Mouse (Mus musculus) kidney, adult 2 months (tissue): ENCODE data around the gene Arl14ep. TPM values are rescaled to one million over a fixed set of nuclear protein-coding genes. Genes with fewer than 3 reads are reported as not detected.

Experiments
- DNase-seq: peaks from one replicate; pipeline ENCODE4 v3.0.0; 2021
- H3K27ac ChIP-seq: fragments of 200-500 bp; 2 replicates; pipeline ENCODE4 v1.5.1; 2012; ENCODE audit warnings: low read depth, low read length, control low read depth, inconsistent platforms; ENCODE audit not compliant: insufficient read depth
- H3K27me3 ChIP-seq: fragments of 200-500 bp; replicated peaks from 2 replicates; pipeline ENCODE4 v1.6.1; 2012; ENCODE audit warnings: mild to moderate bottlenecking, moderate library complexity, low read length, inconsistent platforms; ENCODE audit not compliant: control insufficient read depth, insufficient read depth
- H3K36me3 ChIP-seq: fragments of 200-500 bp; 2 replicates; pipeline ENCODE4 v1.6.1; 2012; ENCODE audit warnings: mild to moderate bottlenecking, moderate library complexity, low read length, inconsistent platforms; ENCODE audit not compliant: control insufficient read depth, insufficient read depth
- H3K4me1 ChIP-seq: fragments of 200-500 bp; 2 replicates; pipeline ENCODE4 v1.6.1; 2011; ENCODE audit warnings: low read length; ENCODE audit not compliant: control insufficient read depth, insufficient read depth
- H3K4me3 ChIP-seq: fragments of 200-500 bp; 2 replicates; pipeline ENCODE4 v1.5.1; 2011; ENCODE audit warnings: mild to moderate bottlenecking, low read depth, low read length, control low read depth; ENCODE audit not compliant: insufficient read depth
- CTCF ChIP-seq: fragments of 200-500 bp; conservative IDR thresholded peaks from 2 replicates; pipeline ENCODE4 v1.5.1; 2011; ENCODE audit warnings: low read depth, mild to moderate bottlenecking, control low read depth, low read length, moderate library complexity, mixed read lengths; ENCODE audit not compliant: insufficient read depth, insufficient read length
- POLR2A ChIP-seq: fragments of 200-500 bp; IDR thresholded peaks from one replicate; pipeline ENCODE4 v1.6.1; 2011; ENCODE audit warnings: low read depth, low read length, control low read depth
- WGBS: fragments of 180-500 bp; shearing (Covaris S2); methylation state at CpG from one replicate; pipeline ENCODE4 v1.1.7; 2018; 5-methylcytosine and 5-hydroxymethylcytosine counted together
- polyA plus RNA-seq: library from polyadenylated mRNA; depleted of rRNA; stranded (reverse); fragments of >200 nt; gene quantifications from 2 replicates; pipeline ENCODE4 v1.2.3, GENCODE M21; 2012

Arl14ep gene
- polyA plus RNA-seq, 1 experiment = 6.7 TPM

DNA sequence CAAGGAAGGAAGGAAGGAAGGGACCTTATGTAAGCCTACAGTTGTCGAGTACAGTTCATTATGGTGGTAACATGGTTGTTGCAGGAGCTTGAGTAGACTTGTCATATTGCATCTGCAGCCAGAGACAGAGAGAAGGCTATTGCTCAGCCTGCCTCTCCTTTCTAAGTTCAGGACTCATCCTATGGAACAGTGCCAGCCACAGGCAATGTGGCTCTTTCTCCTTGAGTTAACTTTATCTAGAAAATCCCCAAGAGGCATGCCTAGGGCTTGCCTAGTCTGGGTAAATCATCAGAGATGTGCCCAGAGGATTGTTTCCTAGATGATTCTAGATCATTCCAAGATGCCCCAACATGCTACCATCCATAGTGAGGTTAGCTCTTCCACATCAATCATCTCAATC is 17.0 kb upstream of the Arl14ep start:
- no peak for TF ChIP-seq POLR2A
- no peak for TF ChIP-seq CTCF
- Histone ChIP-seq H3K4me3 (no peak overlapping the region), H3K27ac (no peak overlapping the region), H3K27me3 (no peaks in the 10 kb centered on the region), H3K36me3 (no peaks in the 10 kb centered on the region), H3K4me1 (no peaks in the 10 kb centered on the region)
- DNase-seq = no peak
- 68% methylated on average over 1 of the region's 1 CpGs for WGBS

DNA sequence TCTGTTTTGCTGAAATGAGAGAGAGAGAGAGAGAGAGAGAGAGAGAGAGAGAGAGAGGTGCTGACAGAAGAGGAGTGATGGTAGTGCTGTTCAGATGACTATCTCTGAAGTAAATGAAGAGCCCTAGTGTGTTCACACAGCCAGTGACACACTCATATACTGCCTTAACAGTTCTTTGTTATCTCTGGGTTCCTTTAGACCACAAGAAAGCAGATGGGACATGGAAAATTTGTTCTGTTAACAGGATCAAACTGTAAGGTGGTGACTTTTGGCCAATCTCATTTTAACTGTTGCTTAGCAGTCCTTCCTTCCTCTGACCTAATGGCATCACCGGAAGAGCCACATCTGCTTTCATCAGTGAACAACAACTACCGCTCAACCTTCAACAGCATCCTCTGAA is 10.7 kb upstream of the Arl14ep start:
- WGBS = 89% methylated on average over 2 of the region's 2 CpGs
- H3K36me3 ChIP-seq = no peaks in the 10 kb centered on the region
- DNase-seq = no peak
- H3K4me1 ChIP-seq = no peaks in the 10 kb centered on the region
- no peak overlapping the region for H3K27ac ChIP-seq
- no peak overlapping the region for H3K4me3 ChIP-seq
- no peak for TF ChIP-seq POLR2A
- no peak for TF ChIP-seq CTCF
- H3K27me3 ChIP-seq = peaks cover 1% of the 10 kb centered on the region; the same call in 1 of the 2 replicates

DNA sequence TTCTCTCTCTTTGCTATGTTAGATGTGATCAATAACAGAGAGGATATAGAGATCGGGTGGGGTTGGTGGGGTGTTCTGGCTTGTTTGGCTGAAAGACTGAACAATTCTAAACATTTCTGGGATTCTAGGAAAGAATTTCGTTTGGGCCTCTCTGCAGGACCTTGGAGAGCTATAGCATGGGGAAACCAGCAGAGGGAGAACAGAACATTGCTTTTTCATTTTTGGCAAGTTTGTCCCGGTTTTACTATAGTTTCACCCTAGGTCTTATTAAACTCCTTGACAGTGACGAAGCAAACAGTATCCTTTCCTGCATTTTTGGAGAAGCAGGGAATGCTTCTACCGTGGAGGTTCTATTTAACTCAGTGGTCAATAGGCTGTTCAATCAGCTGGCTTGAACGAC is 8.3 kb upstream of the Arl14ep start:
- Histone ChIP-seq H3K27me3 (peaks cover 1% of the 10 kb centered on the region; the same call in 1 of the 2 replicates), H3K27ac (no peak overlapping the region), H3K4me1 (no peaks in the 10 kb centered on the region), H3K36me3 (no peaks in the 10 kb centered on the region), H3K4me3 (no peak overlapping the region)
- TF ChIP-seq CTCF (no peak), POLR2A (no peak)
- WGBS = 44% methylated on average over 6 of the region's 6 CpGs
- no peak for DNase-seq

DNA sequence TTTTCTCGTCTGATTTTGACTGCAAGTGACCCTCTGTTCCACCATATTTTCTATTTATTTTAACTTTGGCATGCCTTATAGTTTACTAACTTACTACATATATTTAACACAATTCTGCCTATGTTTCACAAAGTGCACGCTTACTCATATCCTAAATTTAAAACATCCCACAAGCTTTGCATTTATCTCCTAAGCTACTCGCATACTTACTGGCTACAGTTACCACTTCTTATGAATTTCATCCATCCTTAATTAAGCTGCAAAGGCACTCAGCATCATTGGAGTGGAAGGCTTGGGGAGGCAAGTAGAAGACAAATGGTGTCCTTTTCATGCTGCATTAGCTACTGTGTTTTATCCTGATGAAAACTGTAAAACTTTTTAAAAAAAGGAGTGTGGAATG is 2.2 kb upstream of the Arl14ep start:
- no peak overlapping the region for H3K27ac ChIP-seq
- no peak overlapping the region for H3K4me3 ChIP-seq
- H3K36me3 ChIP-seq = no peaks in the 10 kb centered on the region
- DNase-seq = no peak
- WGBS = 89% methylated on average over 3 of the region's 3 CpGs
- TF ChIP-seq POLR2A (no peak), CTCF (no peak)
- peaks cover 1% of the 10 kb centered on the region; the same call in 1 of the 2 replicates for H3K27me3 ChIP-seq
- no peaks in the 10 kb centered on the region for H3K4me1 ChIP-seq

DNA sequence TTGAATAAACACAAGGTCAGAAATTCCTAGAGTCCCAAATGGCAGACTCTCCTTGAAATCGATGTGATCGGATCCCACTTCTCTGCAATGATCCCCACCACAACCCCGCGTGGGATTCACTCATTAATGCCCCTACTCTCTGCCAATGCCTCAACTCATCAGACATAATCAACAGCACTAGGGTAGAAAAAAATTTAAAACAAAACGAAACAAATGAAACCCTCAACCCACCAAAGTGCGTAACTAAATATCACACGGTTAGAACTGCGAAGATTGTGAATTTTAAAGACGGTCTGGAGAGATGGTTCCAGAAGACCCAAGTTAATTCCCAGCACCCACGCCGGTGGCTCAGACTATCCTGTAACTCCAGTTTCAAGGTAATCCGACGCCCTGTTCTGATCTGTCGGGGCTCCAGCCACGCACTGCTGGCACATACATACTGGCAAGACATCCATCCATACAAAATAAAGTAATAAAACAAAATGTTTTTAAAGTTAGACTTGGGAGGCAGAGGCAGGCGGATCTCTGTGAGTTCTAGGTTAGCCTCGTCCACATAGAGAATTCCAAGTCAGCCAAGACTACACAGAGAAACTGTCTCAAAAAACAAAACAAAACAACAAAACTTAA is 779 bp downstream of the Arl14ep start:
- 61% methylated on average over 17 of the region's 17 CpGs for WGBS
- TF ChIP-seq POLR2A = no peak
- no peak for TF ChIP-seq CTCF

DNA sequence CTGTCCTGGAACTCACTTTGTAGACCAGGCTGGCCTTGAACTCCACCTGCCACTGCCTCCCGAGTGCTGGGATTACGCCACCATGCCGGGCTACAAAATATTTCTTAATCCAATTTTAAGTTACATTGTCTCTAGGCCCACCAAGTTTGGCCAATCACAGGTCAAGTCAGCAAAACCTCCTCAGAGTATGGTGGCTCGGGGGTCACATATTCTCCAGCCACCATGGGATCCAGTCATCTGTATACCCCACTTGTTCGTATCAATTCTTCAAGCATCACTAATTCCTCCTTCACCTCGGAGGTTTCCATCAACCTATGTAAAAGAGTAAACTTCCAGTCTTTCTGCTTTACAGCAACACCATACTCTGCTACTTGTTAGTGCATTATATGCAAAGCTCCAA is 1.4 kb downstream of the Arl14ep start:
- DNase-seq = no peak
- 83% methylated on average over 6 of the region's 6 CpGs for WGBS
- no peaks in the 10 kb centered on the region for H3K27me3 ChIP-seq
- no peak for TF ChIP-seq CTCF
- no peak overlapping the region for H3K27ac ChIP-seq
- H3K36me3 ChIP-seq = no peaks in the 10 kb centered on the region
- no peak overlapping the region for H3K4me3 ChIP-seq
- H3K4me1 ChIP-seq = no peaks in the 10 kb centered on the region

More for the DNA sequence above, 779 bp downstream of the Arl14ep start:
- no peak for DNase-seq
- Histone ChIP-seq H3K4me3 (peak overlapping the region; percentile 99), H3K27ac (no peak overlapping the region), H3K27me3 (no peaks in the 10 kb centered on the region), H3K36me3 (no peaks in the 10 kb centered on the region), H3K4me1 (no peaks in the 10 kb centered on the region)

DNA sequence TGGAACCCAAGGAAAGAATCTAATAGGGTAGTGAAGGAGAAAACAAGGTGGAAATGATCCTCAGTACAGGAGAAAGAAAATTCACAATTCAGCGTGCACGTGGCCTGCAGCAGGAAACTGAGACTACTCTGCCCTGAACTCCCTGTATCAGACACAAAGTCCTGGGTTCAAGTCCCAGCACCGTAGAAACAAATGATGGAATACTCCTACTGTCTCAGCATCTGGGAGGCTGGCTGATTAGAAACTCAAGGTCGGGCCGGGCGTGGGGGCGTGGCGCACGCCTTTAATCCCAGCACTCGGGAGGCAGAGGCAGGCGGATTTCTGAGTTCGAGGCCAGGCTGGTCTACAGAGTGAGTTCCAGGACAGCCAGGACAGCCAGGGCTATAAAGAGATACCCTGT is 3.3 kb downstream of the Arl14ep start:
- no peak for DNase-seq
- WGBS = 96% methylated on average over 12 of the region's 12 CpGs
- H3K27me3 ChIP-seq = no peaks in the 10 kb centered on the region
- no peaks in the 10 kb centered on the region for H3K4me1 ChIP-seq
- TF ChIP-seq POLR2A (no peak), CTCF (no peak)
- no peak overlapping the region for H3K4me3 ChIP-seq
- H3K36me3 ChIP-seq = peaks cover 2% of the 10 kb centered on the region; the same call in 1 of the 2 replicates
- H3K27ac ChIP-seq = no peak overlapping the region
